Mouse (Mus musculus): ENCODE measurements around the gene Parm1. TPM values are rescaled to one million over a fixed set of nuclear protein-coding genes. Genes with fewer than 3 reads are reported as not detected.

The Parm1 gene
- polyA plus RNA-seq (2012; rRNA removed), result 24.6 and 25.5 TPM in 2 replicates

GRCm38 (mm10) chr5:91517480-91518301 lies at the start of gene Parm1:
Gene Parm1, plus strand, starts transcription at chr5:91517615.

Other genes starting within 250 kb of the Parm1 start
- gene Btc, start 114.6 kb upstream of the Parm1 start, polyA plus RNA-seq (2012; rRNA removed), result 3.9 and 4.6 TPM in 2 replicates